Mouse (Mus musculus) liver, postnatal 0 days (tissue): Measurements from ENCODE around the gene Ptk7. TPM values are rescaled to one million over a fixed set of nuclear protein-coding genes. Genes with fewer than 3 reads are reported as not detected.
A peak's percentile ranks its signal among the peaks of the same experiment; 100 is the strongest.

Source experiments
- ATAC-seq: fragments of 200-750 bp; cut with Nextera tagmentation; 2 replicates; pipeline ENCODE4 v1.8.0; 2017; ENCODE audit warnings: mild to moderate bottlenecking, moderate library complexity
- DNase-seq: peaks from one replicate; pipeline ENCODE4 v3.0.0-alpha.2; 2016
- H3K27ac ChIP-seq: fragments of 300-500 bp; sonication (generic); 2 replicates; pipeline ENCODE4 v1.5.1; 2014; ENCODE audit warnings: antibody characterized with exemption, moderate library complexity, mild to moderate bottlenecking, low read depth
- H3K27me3 ChIP-seq: fragments of 300-500 bp; sonication (generic); 2 replicates; pipeline ENCODE4 v1.6.1; 2014; ENCODE audit warnings: low read length, control low read depth, mixed read lengths; ENCODE audit not compliant: insufficient read depth
- H3K36me3 ChIP-seq: fragments of 300-500 bp; sonication (generic); replicated peaks from 2 replicates; pipeline ENCODE4 v1.6.1; 2014; ENCODE audit warnings: mild to moderate bottlenecking, control low read depth, low read length, moderate library complexity, mixed read lengths; ENCODE audit not compliant: insufficient read depth
- H3K4me1 ChIP-seq: fragments of 300-500 bp; sonication (generic); 2 replicates; pipeline ENCODE4 v1.6.1; 2014; ENCODE audit warnings: antibody characterized with exemption, mild to moderate bottlenecking, control low read depth; ENCODE audit not compliant: insufficient read depth
- H3K4me2 ChIP-seq: fragments of 300-500 bp; sonication (generic); 2 replicates; pipeline ENCODE4 v1.6.1; 2014; ENCODE audit warnings: low read depth, mild to moderate bottlenecking, low read length, moderate library complexity, mixed read lengths
- H3K4me3 ChIP-seq: fragments of 300-500 bp; sonication (generic); 2 replicates; pipeline ENCODE4 v1.5.1; 2014; ENCODE audit warnings: low read depth, low read length
- H3K9ac ChIP-seq: fragments of 300-500 bp; sonication (generic); replicated peaks from 2 replicates; pipeline ENCODE4 v1.6.1; 2014; ENCODE audit warnings: mild to moderate bottlenecking, moderate library complexity
- H3K9me3 ChIP-seq: fragments of 300-500 bp; sonication (generic); 2 replicates; pipeline ENCODE4 v1.6.1; 2016; ENCODE audit warnings: mild to moderate bottlenecking, control low read depth, low read length, mixed read lengths
- CTCF ChIP-seq: sonication (generic); IDR thresholded peaks from 2 replicates; pipeline ENCODE4 v1.5.1; 2016; ENCODE audit warnings: antibody characterized with exemption, low read depth
- EP300 ChIP-seq: IDR thresholded peaks from 2 replicates; pipeline ENCODE4 v1.6.1; 2016; ENCODE audit warnings: antibody characterized with exemption, low read depth, mild to moderate bottlenecking
- WGBS: fragments of 180-500 bp; shearing (Covaris S2); extraction: QIAGEN DNeasy Blood & Tissue Kit; methylation state at CpG from one replicate; pipeline ENCODE4 v1.1.7; 2014; ENCODE audit not compliant: insufficient replicate concordance; 5-methylcytosine and 5-hydroxymethylcytosine counted together
- polyA plus RNA-seq: library from polyadenylated mRNA; unstranded; fragments of >200 nt; fragmentation: Nextera tagmentation; extraction: Ambion mirVana; gene quantifications from 2 replicates; pipeline ENCODE4 v1.2.1, GENCODE M21; 2015

Ptk7 gene
- polyA plus RNA-seq, 1 experiment from 2014 or later, result 3.5 TPM

GRCm38 (mm10) chr17:46550904-46551303, 78.4 kb downstream of the Ptk7 start:
- DNase-seq (no peak), ATAC-seq (no peak)
- H3K36me3 ChIP-seq, result peaks cover 36% of the 10 kb centered on the region
- WGBS, result 92% methylated on average over 7 of the region's 7 CpGs
- no peaks in the 10 kb centered on the region for H3K9me3 ChIP-seq
- peaks cover 28% of the 10 kb centered on the region for H3K4me1 ChIP-seq
- H3K27me3 ChIP-seq, result 0 out of 2 replicates have a peak, but pooled peaks cover 3% of the 10 kb centered on the region
- H3K4me2 ChIP-seq, result no peak overlapping the region
- no peak overlapping the region for H3K27ac ChIP-seq
- TF ChIP-seq CTCF (no peak), EP300 (no peak)
- no peak overlapping the region for H3K9ac ChIP-seq
- no peak overlapping the region for H3K4me3 ChIP-seq

GRCm38 (mm10) chr17:46549642-46550041, 79.7 kb downstream of the Ptk7 start:
- no peak for TF ChIP-seq CTCF
- TF ChIP-seq EP300, result no peak
- H3K27me3 ChIP-seq, result 0 out of 2 replicates have a peak, but pooled peaks cover 5% of the 10 kb centered on the region
- peaks cover 36% of the 10 kb centered on the region for H3K36me3 ChIP-seq
- ATAC-seq (no peak), DNase-seq (no peak)
- no peak overlapping the region for H3K27ac ChIP-seq
- H3K4me1 ChIP-seq, result peaks cover 23% of the 10 kb centered on the region
- H3K9me3 ChIP-seq, result no peaks in the 10 kb centered on the region
- no peak overlapping the region for H3K4me2 ChIP-seq
- no peak overlapping the region for H3K4me3 ChIP-seq
- 85% methylated on average over 9 of the region's 9 CpGs for WGBS
- no peak overlapping the region for H3K9ac ChIP-seq

DNA sequence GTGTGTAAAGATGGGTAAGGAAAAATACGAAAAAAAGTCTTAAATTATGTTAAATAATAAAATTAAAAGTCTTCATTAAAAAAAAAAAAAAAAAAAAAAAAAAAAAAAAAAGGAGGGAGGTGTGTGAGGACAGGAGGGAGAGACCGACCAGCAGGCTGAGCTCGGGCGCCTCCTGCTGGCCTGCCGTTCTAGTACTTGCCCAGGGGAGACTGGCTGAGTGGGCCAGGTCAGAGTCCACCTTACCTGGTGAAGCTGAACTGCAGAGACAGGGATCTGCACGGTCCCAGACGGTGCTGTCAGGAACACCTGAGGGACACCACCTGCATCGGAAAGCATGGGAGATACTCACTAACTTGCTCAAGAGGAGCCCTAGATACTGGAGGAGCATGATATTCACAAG, 80.1 kb downstream of the Ptk7 start:
- Histone ChIP-seq H3K9me3 (no peaks in the 10 kb centered on the region), H3K9ac (no peak overlapping the region), H3K27ac (no peak overlapping the region), H3K27me3 (0 out of 2 replicates have a peak, but pooled peaks cover 5% of the 10 kb centered on the region), H3K4me3 (no peak overlapping the region), H3K36me3 (peaks cover 36% of the 10 kb centered on the region), H3K4me2 (no peak overlapping the region), H3K4me1 (peaks cover 18% of the 10 kb centered on the region)
- WGBS, result 46% methylated on average over 8 of the region's 8 CpGs
- peak; percentile 78 for DNase-seq
- ATAC-seq, result peak; percentile 34; the same call in 1 of the 2 replicates
- TF ChIP-seq CTCF (peak; percentile 63), EP300 (no peak)

DNA sequence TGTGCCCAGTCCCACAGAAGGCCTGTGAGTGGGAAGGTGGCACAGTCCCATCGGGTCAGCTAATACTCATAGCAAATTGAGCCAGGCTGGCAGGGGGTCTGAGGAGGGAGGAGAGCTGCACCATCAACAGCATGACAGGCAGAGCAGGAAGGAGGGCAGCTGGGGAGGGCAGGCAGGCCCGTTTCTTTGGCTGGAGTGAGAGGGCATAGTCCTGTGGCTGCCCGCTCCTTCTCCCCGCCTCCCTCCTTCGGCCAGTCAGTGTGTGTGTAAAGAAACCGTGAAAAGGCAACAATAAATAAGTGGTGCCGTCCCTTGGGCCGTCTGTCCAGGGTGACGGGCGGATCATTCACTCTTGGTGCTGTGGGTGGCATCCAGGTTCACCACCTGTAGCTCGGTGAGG, 80.6 kb downstream of the Ptk7 start:
- Histone ChIP-seq H3K4me2 (no peak overlapping the region), H3K36me3 (peaks cover 36% of the 10 kb centered on the region), H3K27me3 (0 out of 2 replicates have a peak, but pooled peaks cover 5% of the 10 kb centered on the region), H3K4me1 (peaks cover 14% of the 10 kb centered on the region), H3K9me3 (no peaks in the 10 kb centered on the region), H3K4me3 (no peak overlapping the region), H3K27ac (no peak overlapping the region), H3K9ac (no peak overlapping the region)
- DNase-seq, result no peak
- 72% methylated on average over 11 of the region's 11 CpGs for WGBS
- ATAC-seq, result no peak
- no peak for TF ChIP-seq EP300
- no peak for TF ChIP-seq CTCF

GRCm38 (mm10) chr17:46547923-46548322, 81.4 kb downstream of the Ptk7 start:
- Histone ChIP-seq H3K27ac (no peak overlapping the region), H3K9ac (no peak overlapping the region), H3K4me3 (no peak overlapping the region), H3K27me3 (0 out of 2 replicates have a peak, but pooled peaks cover 5% of the 10 kb centered on the region), H3K4me2 (no peak overlapping the region), H3K9me3 (no peaks in the 10 kb centered on the region), H3K36me3 (peaks cover 36% of the 10 kb centered on the region), H3K4me1 (peaks cover 9% of the 10 kb centered on the region; the same call in 1 of the 2 replicates)
- no peak for TF ChIP-seq EP300
- TF ChIP-seq CTCF, result no peak
- ATAC-seq (no peak), DNase-seq (no peak)
- 56% methylated on average over 3 of the region's 3 CpGs for WGBS

GRCm38 (mm10) chr17:46546995-46547394, 82.3 kb downstream of the Ptk7 start:
- ATAC-seq (no peak), DNase-seq (no peak)
- Histone ChIP-seq H3K9ac (no peak overlapping the region), H3K9me3 (no peaks in the 10 kb centered on the region), H3K27me3 (0 out of 2 replicates have a peak, but pooled peaks cover 5% of the 10 kb centered on the region), H3K36me3 (peaks cover 31% of the 10 kb centered on the region), H3K4me1 (peaks cover 9% of the 10 kb centered on the region; the same call in 1 of the 2 replicates), H3K27ac (no peak overlapping the region), H3K4me2 (no peak overlapping the region), H3K4me3 (no peak overlapping the region)
- TF ChIP-seq EP300 (no peak), CTCF (no peak)
- WGBS, result 40% methylated on average over 8 of the region's 8 CpGs

- no peak for TF ChIP-seq EP300
- no peak for TF ChIP-seq CTCF
- ATAC-seq (no peak), DNase-seq (no peak)
- Histone ChIP-seq H3K4me3 (peak overlapping the region; percentile 58; the same call in 1 of the 2 replicates), H3K4me1 (peaks cover 9% of the 10 kb centered on the region; the same call in 1 of the 2 replicates), H3K4me2 (peak overlapping the region; percentile 86), H3K9ac (peak overlapping the region; percentile 67; the same call in 1 of the 2 replicates), H3K27me3 (0 out of 2 replicates have a peak, but pooled peaks cover 5% of the 10 kb centered on the region), H3K36me3 (peaks cover 27% of the 10 kb centered on the region), H3K27ac (no peak overlapping the region), H3K9me3 (no peaks in the 10 kb centered on the region)
- 35% methylated on average over 7 of the region's 7 CpGs for WGBS
Observed at GRCm38 (mm10) chr17:46546591-46546990, 82.7 kb downstream of the Ptk7 start.
